8 mouse cellular contexts compared by ENCODE assay signal in the genomic region with DNA sequence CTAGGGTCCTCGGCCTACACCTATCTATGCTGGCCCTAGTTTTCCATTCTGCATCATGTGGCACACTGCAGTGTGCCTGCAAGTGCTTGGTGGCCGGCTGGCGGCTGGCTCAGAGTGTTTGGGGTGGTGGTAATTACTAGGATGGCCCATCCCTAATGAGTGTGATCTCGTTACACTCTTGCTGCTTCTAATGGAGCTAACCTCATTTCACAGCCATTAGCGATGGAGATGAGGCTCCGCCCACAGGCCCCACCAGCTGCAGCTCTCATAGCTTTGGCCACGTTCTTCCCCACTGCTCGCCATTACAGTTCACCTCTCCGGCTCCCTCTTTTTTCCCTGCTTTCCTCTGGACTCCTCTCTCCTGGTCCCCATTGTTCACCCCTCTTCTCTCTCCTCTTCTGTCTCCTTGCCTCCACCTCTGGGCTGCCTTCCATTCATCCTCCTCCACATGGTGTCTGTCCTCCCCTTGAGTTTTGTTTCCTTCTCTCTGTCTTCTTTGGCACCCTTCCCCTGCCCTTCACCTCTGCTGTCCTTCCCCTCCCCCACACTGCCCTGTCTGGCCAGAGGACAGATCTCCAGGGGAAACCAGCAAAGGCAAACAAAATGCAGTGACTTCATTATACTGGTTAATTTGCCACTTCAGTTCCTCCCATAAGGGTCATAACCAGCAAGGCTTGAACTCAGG. TPM values are rescaled to one million over a fixed set of nuclear protein-coding genes. Genes with fewer than 3 reads are reported as not detected.
DNase-seq lines count a peak whose midpoint lies in the region; ATAC-seq and TF ChIP-seq lines count a peak whose summit lies in the region.

No protein-coding gene starts in this region.

- no peak for TF ChIP-seq CTCF in E14TG2a.4 (conservative IDR thresholded peaks at IDR 0.05; ENCODE audit: low read length)

- H3K9me3 ChIP-seq in E14TG2a.4 (ENCODE audit: low read length), result no peaks in the 10 kb centered on the region
- no peaks in the 10 kb centered on the region for H3K9me3 ChIP-seq in forebrain, embryonic 16.5 days (ENCODE audit: control insufficient read depth, low read length)

- 23% methylated on average over 9 of the region's 9 CpGs for WGBS in forebrain, embryonic 16.5 days

- peaks cover 43% of the 10 kb centered on the region for H3K36me3 ChIP-seq in E14TG2a.4 (ENCODE audit: insufficient read depth, low read length)
- H3K36me3 ChIP-seq in forebrain, embryonic 16.5 days (ENCODE audit: control insufficient read depth, insufficient read depth), result no peaks in the 10 kb centered on the region

- peak overlapping the region; percentile 10; the same call in 1 of the 2 replicates for H3K9ac ChIP-seq in forebrain, embryonic 16.5 days (replicated peaks; ENCODE audit: low read depth, low read length)

- no peaks in the 10 kb centered on the region for H3K27me3 ChIP-seq in E14TG2a.4 (ENCODE audit: insufficient read depth, low read length)
- no peaks in the 10 kb centered on the region for H3K27me3 ChIP-seq in forebrain, embryonic 16.5 days (replicated peaks; ENCODE audit: control insufficient read depth, insufficient read depth, low read length)

- peak overlapping the region; percentile 62 for H3K27ac ChIP-seq in forebrain, embryonic 16.5 days (ENCODE audit: low read length)

- peak overlapping the region; percentile 54 for H3K4me3 ChIP-seq in E14TG2a.4 (replicated peaks; ENCODE audit: low read length)
- no peak overlapping the region for H3K4me3 ChIP-seq in forebrain, embryonic 16.5 days (replicated peaks; ENCODE audit: low read length)

- DNase-seq in cerebellum, adult 11-12 months, result peak; percentile 44
- DNase-seq in cerebellum, adult 11 months, result no peak
- DNase-seq in kidney, postnatal 14 days, result peak; percentile 69
- no peak for DNase-seq in frontal cortex, adult 2 months (ENCODE audit: extremely low spot score in 1 of 2, low spot score in 1 of 2)

- peaks cover 99% of the 10 kb centered on the region for H3K4me1 ChIP-seq in E14TG2a.4 (replicated peaks; ENCODE audit: low read depth, low read length)
- H3K4me1 ChIP-seq in forebrain, embryonic 16.5 days (replicated peaks; ENCODE audit: control insufficient read depth, insufficient read depth, low read length), result peaks cover 49% of the 10 kb centered on the region

- peak; percentile 37 for ATAC-seq in forebrain, embryonic 16.5 days
- ATAC-seq in megakaryocyte-erythroid progenitor cell, adult 5-6 weeks (replicated peaks; ENCODE audit: low FRiP score, low TSS enrichment, poor library complexity, severe bottlenecking), result no peak
- ATAC-seq in megakaryocyte progenitor cell, adult 5-6 weeks (replicated peaks; ENCODE audit: poor library complexity), result no peak

- no peak overlapping the region for H3K4me2 ChIP-seq in forebrain, embryonic 16.5 days (ENCODE audit: low read length)

RNA-seq across cellular contexts. Expression of a gene that starts 6.7 kb away (rescaled TPM):
- 21.5 and 32.9 TPM in 2 replicates for polyA plus RNA-seq in forebrain, embryonic 16.5 days (2015; fragmentation: Nextera tagmentation; extraction: Ambion mirVana)
- 5.6 and 7.8 TPM in 2 replicates for total RNA-seq in megakaryocyte-erythroid progenitor cell, adult 5-6 weeks (2014; fragmentation: Nextera tagmentation)
- total RNA-seq in megakaryocyte-erythroid progenitor cell, adult 5-6 weeks (2017), result 0.19 and 1.4 TPM in 2 replicates
- total RNA-seq in megakaryocyte progenitor cell, adult 5-6 weeks (2015), result 2.5 and 3.1 TPM in 2 replicates
- total RNA-seq in megakaryocyte progenitor cell, adult 5-6 weeks (2017), result 0.75 and 1.1 TPM in 2 replicates
- polyA plus RNA-seq in frontal cortex, adult 2 months (2012; rRNA removed), result 13.4 and 15.0 TPM in 2 replicates

RNA-seq across cellular contexts. Expression of a gene that starts 9.1 kb away (rescaled TPM):
- 55.2 and 56.6 TPM in 2 replicates for polyA plus RNA-seq in forebrain, embryonic 16.5 days (2015; fragmentation: Nextera tagmentation; extraction: Ambion mirVana)
- total RNA-seq in megakaryocyte-erythroid progenitor cell, adult 5-6 weeks (2014; fragmentation: Nextera tagmentation), result 9.2 and 10.4 TPM in 2 replicates
- total RNA-seq in megakaryocyte-erythroid progenitor cell, adult 5-6 weeks (2017), result 5.1 and 6.4 TPM in 2 replicates
- total RNA-seq in megakaryocyte progenitor cell, adult 5-6 weeks (2015), result 7.3 and 7.7 TPM in 2 replicates
- total RNA-seq in megakaryocyte progenitor cell, adult 5-6 weeks (2017), result 10.9 and 11.5 TPM in 2 replicates
- polyA plus RNA-seq in frontal cortex, adult 2 months (2012; rRNA removed), result 14.4 and 15.5 TPM in 2 replicates

RNA-seq across cellular contexts. Expression of a gene that starts 20.9 kb away (rescaled TPM):
- 13.3 and 16.5 TPM in 2 replicates for polyA plus RNA-seq in forebrain, embryonic 16.5 days (2015; fragmentation: Nextera tagmentation; extraction: Ambion mirVana)
- 66.7 and 109 TPM in 2 replicates for total RNA-seq in megakaryocyte-erythroid progenitor cell, adult 5-6 weeks (2014; fragmentation: Nextera tagmentation)
- total RNA-seq in megakaryocyte-erythroid progenitor cell, adult 5-6 weeks (2017), result 13.3 and 27.0 TPM in 2 replicates
- 31.3 and 52.7 TPM in 2 replicates for total RNA-seq in megakaryocyte progenitor cell, adult 5-6 weeks (2015)
- total RNA-seq in megakaryocyte progenitor cell, adult 5-6 weeks (2017), result 17.4 and 18.3 TPM in 2 replicates
- 15.5 and 18.3 TPM in 2 replicates for polyA plus RNA-seq in frontal cortex, adult 2 months (2012; rRNA removed)

RNA-seq across cellular contexts. Expression of a gene that starts 31.3 kb away (rescaled TPM):
- polyA plus RNA-seq in forebrain, embryonic 16.5 days (2015; fragmentation: Nextera tagmentation; extraction: Ambion mirVana), result 33.6 and 45.1 TPM in 2 replicates
- total RNA-seq in megakaryocyte-erythroid progenitor cell, adult 5-6 weeks (2014; fragmentation: Nextera tagmentation), result not detected in 2 replicates
- 0.05 TPM in 1 of 2 replicates, not detected in the other for total RNA-seq in megakaryocyte-erythroid progenitor cell, adult 5-6 weeks (2017)
- total RNA-seq in megakaryocyte progenitor cell, adult 5-6 weeks (2015), result not detected in 2 replicates
- not detected in 2 replicates for total RNA-seq in megakaryocyte progenitor cell, adult 5-6 weeks (2017)
- polyA plus RNA-seq in frontal cortex, adult 2 months (2012; rRNA removed), result 228 and 231 TPM in 2 replicates

Comparison
In these comparisons a context has a peak if more than half of its experiments do, and no peak if none do; other contexts are left out.
1. DNase-seq: peak in cerebellum, adult 11-12 months (single experiment) and kidney, postnatal 14 days (single experiment); none in cerebellum, adult 11 months (single experiment) and frontal cortex, adult 2 months (0 of 2).